Mouse (Mus musculus): Measurements from ENCODE around the gene Nme7. TPM values are rescaled to one million over a fixed set of nuclear protein-coding genes. Genes with fewer than 3 reads are reported as not detected.

Nme7 gene
- polyA plus RNA-seq, 1 experiment from 2014 or later: 32.9 TPM

DNA sequence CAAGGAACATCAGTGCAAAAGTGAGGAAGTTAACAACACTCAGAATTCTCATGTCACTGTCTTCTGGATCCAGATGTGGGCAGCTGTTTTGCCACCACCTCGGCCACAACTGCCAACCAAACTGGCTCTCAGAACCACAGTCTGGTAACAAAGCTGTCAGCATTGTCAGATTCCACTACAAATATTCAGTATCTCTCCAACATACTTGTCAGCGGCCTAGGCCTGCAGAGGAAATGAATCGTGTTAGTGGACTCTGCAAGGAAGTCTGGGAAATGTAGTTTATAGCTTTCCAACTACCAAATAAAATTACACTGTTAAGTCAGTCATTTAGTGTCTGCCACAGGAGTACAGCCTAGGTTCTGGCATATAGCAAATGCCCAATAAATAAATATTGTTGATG lies 113.7 kb downstream of the Nme7 start:
- Histone ChIP-seq H3K9ac (no peak overlapping the region), H3K27ac (replicated peaks) (no peak overlapping the region), H3K4me3 (no peak overlapping the region), H3K36me3 (no peaks in the 10 kb centered on the region), H3K4me1 (replicated peaks) (no peaks in the 10 kb centered on the region), H3K9me3 (no peaks in the 10 kb centered on the region), H3K27me3 (no peaks in the 10 kb centered on the region), H3K4me2 (no peak overlapping the region)
- no peak for ATAC-seq (ENCODE audit: low FRiP score, low read depth)
- 84% methylated on average over 3 of the region's 3 CpGs for WGBS

DNA sequence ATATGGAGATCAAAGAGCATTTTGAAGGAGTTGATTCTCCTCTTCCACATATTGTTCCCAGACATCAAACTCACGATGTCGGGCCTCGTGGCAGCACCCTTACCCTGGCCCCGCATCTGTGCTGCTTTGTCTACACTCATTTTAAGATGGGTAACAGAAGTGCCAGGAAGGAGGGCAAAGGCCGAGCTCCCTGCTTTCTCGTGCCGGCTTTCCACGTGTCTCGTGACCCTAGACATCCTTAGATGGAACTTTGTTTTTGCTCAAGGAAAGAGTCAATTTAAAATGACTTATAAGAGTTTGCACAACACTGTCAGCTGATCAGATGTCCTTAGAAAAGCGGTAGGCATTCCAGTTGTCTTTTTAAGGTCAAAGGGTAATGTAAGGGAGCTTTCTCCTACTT lies 114.4 kb downstream of the Nme7 start:
- H3K36me3 ChIP-seq: no peaks in the 10 kb centered on the region
- H3K9me3 ChIP-seq: no peaks in the 10 kb centered on the region
- no peak overlapping the region for H3K9ac ChIP-seq
- no peaks in the 10 kb centered on the region for H3K27me3 ChIP-seq
- H3K27ac ChIP-seq (replicated peaks): no peak overlapping the region
- no peaks in the 10 kb centered on the region for H3K4me1 ChIP-seq (replicated peaks)
- 87% methylated on average over 10 of the region's 10 CpGs for WGBS
- ATAC-seq (ENCODE audit: low FRiP score, low read depth): no peak
- no peak overlapping the region for H3K4me2 ChIP-seq
- H3K4me3 ChIP-seq: no peak overlapping the region

DNA sequence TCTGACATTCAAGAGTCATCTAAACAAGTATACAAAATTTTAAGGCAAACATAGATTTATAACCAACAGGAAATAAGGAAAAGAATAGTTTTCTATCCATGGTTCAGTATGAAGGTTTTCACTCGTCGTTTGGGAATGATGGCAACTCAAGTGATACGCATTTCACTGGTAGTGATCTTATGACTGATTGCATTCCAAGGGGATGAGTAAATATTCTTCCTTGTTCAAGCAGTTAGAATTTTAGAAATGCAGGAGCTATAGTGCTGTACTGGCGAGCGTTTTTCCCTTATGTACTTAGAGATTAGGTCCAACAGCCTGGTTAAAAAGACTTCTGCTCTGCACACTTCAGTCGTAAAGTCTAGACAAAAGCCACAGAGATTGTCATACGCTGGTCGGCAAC lies 115.5 kb downstream of the Nme7 start:
- H3K27me3 ChIP-seq: no peaks in the 10 kb centered on the region
- no peaks in the 10 kb centered on the region for H3K36me3 ChIP-seq
- H3K4me3 ChIP-seq: no peak overlapping the region
- H3K27ac ChIP-seq (replicated peaks): no peak overlapping the region
- no peak overlapping the region for H3K9ac ChIP-seq
- ATAC-seq (ENCODE audit: low FRiP score, low read depth): no peak
- no peaks in the 10 kb centered on the region for H3K9me3 ChIP-seq
- 88% methylated on average over 8 of the region's 8 CpGs for WGBS
- H3K4me1 ChIP-seq (replicated peaks): no peaks in the 10 kb centered on the region
- H3K4me2 ChIP-seq: no peak overlapping the region

DNA sequence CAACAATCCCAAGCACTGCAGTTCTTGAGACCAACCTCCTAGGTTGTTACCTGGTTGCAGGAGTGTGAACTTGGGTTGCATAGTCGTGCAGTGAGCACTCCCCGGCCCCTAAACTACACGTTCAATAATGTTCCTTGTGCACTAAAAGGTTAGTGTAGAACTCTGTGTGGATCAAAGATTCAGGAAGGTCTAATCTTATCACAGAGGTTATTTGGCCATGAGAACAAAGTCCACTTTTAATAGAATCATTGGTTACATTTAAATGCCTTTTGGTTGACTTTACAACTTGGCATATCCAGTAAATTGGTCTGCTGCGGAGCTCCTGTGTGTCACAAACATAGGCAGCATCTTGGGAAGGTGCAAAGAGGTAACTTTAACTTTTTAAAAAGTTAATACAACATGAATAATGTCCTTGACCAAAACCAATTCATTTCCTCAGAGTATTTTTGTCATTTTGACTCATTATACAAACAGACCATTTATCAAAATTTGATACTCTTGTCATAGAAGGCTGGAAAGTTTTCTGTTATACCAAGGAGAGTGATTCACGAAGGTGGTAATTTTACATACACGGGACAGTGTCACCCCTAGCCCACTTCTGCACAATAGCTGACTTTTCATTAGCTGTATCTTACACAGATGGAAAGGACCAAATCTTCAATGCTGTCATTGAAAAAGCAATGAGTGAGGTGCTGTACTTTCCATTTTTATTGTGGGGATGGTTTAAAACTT lies 116.9 kb downstream of the Nme7 start:
- Histone ChIP-seq H3K27ac (replicated peaks) (no peak overlapping the region), H3K9ac (no peak overlapping the region), H3K4me3 (no peak overlapping the region), H3K9me3 (no peaks in the 10 kb centered on the region), H3K36me3 (no peaks in the 10 kb centered on the region), H3K4me1 (replicated peaks) (no peaks in the 10 kb centered on the region), H3K4me2 (no peak overlapping the region), H3K27me3 (no peaks in the 10 kb centered on the region)
- 90% methylated on average over 6 of the region's 6 CpGs for whole genome bisulfite sequencing
- ATAC-seq (ENCODE audit: low FRiP score, low read depth): no peak

DNA sequence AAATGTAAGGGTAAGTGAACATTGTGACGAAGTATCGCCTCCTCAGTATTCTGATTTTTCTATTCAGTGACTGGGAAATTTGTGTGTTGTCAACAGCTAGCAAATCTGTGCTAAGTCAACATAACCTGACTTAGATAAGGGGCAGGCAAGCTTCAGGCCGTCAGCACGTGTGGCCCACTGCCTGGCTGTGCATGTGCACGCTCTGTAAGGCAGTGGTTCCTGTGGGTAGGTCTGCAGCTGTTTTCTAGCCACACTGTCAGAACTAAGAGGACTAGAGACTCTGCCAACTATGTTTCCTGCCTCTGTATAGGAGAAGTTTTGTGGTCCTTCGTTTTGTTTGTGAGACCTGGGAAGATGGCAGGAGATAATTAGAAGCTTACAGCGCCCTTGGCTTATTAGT lies 122.3 kb downstream of the Nme7 start:
- no peaks in the 10 kb centered on the region for H3K9me3 ChIP-seq
- no peaks in the 10 kb centered on the region for H3K4me1 ChIP-seq (replicated peaks)
- H3K9ac ChIP-seq: no peak overlapping the region
- H3K27ac ChIP-seq (replicated peaks): no peak overlapping the region
- H3K4me2 ChIP-seq: no peak overlapping the region
- 92% methylated on average over 7 of the region's 7 CpGs for WGBS
- H3K36me3 ChIP-seq: no peaks in the 10 kb centered on the region
- no peaks in the 10 kb centered on the region for H3K27me3 ChIP-seq
- ATAC-seq (ENCODE audit: low FRiP score, low read depth): no peak
- no peak overlapping the region for H3K4me3 ChIP-seq

DNA sequence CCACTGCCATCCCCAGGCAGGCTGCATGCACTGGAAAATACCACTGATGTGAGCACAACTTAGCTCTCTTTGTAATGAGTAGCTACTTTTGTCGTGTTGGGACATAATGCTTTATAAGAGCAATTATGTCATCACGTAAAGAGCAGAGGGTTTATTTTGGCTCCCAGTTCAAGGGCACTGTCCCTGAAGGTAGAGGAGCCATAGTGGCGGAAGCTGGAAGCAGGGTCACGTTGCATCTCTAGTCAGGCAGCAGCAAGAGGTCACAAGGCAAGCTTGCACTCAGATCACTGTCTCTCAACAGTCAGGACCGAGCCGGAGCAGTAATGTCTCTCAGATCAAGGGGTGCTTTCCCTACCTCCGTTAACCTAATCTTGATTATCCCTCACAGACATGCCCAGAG lies 123.9 kb downstream of the Nme7 start:
- no peaks in the 10 kb centered on the region for H3K4me1 ChIP-seq (replicated peaks)
- ATAC-seq (ENCODE audit: low FRiP score, low read depth): no peak
- WGBS: 89% methylated on average over 7 of the region's 7 CpGs
- H3K4me3 ChIP-seq: no peak overlapping the region
- no peak overlapping the region for H3K27ac ChIP-seq (replicated peaks)
- no peaks in the 10 kb centered on the region for H3K27me3 ChIP-seq
- H3K4me2 ChIP-seq: no peak overlapping the region
- H3K9ac ChIP-seq: no peak overlapping the region
- no peaks in the 10 kb centered on the region for H3K36me3 ChIP-seq
- H3K9me3 ChIP-seq: no peaks in the 10 kb centered on the region

DNA sequence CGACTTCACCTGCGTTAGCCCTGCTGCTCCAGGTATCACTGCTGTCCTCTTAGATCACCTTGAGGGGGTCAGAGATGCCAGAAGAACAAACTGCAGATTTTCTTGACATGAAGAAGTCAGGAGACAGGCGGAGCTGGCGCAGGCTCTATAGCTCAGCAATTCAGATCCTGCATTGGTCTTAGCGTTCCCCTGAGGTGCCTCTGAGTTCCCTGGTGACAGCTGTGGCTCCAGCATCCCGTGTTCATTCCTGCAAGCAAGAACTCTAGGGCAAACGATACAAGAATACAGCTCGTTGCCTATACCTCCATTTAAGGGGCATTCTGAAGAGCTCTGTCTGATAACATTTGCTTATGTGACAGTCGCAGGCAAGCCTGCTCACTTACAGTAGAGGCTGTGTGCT lies 124.7 kb downstream of the Nme7 start:
- H3K9me3 ChIP-seq: no peaks in the 10 kb centered on the region
- no peaks in the 10 kb centered on the region for H3K36me3 ChIP-seq
- no peak overlapping the region for H3K27ac ChIP-seq (replicated peaks)
- H3K9ac ChIP-seq: no peak overlapping the region
- H3K4me3 ChIP-seq: no peak overlapping the region
- H3K27me3 ChIP-seq: no peaks in the 10 kb centered on the region
- WGBS: 88% methylated on average over 9 of the region's 9 CpGs
- no peak for ATAC-seq (ENCODE audit: low FRiP score, low read depth)
- no peak overlapping the region for H3K4me2 ChIP-seq
- H3K4me1 ChIP-seq (replicated peaks): no peaks in the 10 kb centered on the region

DNA sequence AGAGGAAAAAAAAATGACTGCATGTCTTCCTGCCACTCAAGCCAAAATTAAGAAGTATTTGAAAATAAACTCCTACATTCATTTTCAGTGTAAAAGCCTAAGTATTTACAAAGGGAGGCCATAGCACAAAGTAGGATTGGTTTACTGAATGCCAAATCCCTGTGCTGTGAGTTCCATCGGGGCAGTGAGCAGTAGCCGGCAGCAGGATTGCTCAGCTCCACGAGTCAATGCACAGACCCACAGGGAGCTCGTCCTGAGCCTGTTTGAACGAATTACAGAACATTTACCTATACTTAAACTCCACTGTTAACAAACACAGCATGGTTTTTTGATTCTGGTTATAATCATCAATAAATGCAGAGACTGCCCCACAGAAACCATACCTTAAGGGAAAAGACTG lies 128.7 kb downstream of the Nme7 start:
- no peaks in the 10 kb centered on the region for H3K27me3 ChIP-seq
- no peaks in the 10 kb centered on the region for H3K4me1 ChIP-seq (replicated peaks)
- WGBS: 83% methylated on average over 5 of the region's 5 CpGs
- no peak for ATAC-seq (ENCODE audit: low FRiP score, low read depth)
- H3K4me2 ChIP-seq: no peak overlapping the region
- no peak overlapping the region for H3K4me3 ChIP-seq
- H3K9me3 ChIP-seq: no peaks in the 10 kb centered on the region
- H3K27ac ChIP-seq (replicated peaks): no peak overlapping the region
- H3K36me3 ChIP-seq: peaks cover 21% of the 10 kb centered on the region
- H3K9ac ChIP-seq: no peak overlapping the region

DNA sequence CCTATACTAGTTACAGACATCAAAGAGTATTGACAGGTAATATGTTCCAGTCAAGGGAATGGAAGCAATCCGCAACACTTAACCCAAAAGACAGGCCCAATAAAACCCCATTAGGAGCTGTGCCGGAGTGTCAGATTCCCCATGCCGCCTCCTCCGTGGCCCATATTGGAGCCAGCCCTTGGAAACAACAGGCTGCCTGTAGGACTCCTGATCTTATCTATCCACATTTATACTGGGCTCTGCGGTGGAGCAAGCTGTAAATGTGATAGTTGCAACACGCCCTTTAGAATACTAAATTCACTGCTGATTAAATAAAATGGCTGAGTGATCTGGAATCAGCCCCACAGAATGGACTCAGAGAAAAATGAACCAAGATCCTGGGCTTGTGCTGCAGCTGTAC lies 130.1 kb downstream of the Nme7 start:
- Histone ChIP-seq H3K36me3 (peaks cover 34% of the 10 kb centered on the region), H3K4me2 (no peak overlapping the region), H3K9me3 (no peaks in the 10 kb centered on the region), H3K4me3 (no peak overlapping the region), H3K4me1 (replicated peaks) (no peaks in the 10 kb centered on the region), H3K9ac (no peak overlapping the region), H3K27me3 (no peaks in the 10 kb centered on the region), H3K27ac (replicated peaks) (no peak overlapping the region)
- ATAC-seq (ENCODE audit: low FRiP score, low read depth): no peak
- 86% methylated on average over 6 of the region's 6 CpGs for WGBS

DNA sequence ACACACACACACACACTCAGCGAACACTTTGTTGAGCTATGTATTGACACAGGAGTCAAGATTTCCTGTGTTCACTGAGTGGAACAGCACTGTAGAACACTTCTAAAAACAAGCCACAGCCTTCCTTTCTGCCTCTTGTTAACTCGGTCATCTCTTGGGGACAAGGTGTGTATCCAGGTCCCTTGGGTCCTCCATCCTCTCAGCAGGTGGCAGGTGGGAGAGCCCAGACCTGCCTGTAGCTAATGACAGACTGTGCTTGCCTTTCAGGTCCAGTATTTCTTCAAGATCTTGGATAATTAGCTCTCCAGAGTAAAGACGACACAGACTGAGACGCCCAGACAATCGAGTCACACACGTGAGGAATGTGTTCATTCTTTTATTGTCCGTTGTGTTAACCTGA lies 132.8 kb downstream of the Nme7 start:
- no peak for ATAC-seq (ENCODE audit: low FRiP score, low read depth)
- Histone ChIP-seq H3K27me3 (no peaks in the 10 kb centered on the region), H3K4me3 (no peak overlapping the region), H3K9ac (no peak overlapping the region), H3K4me1 (replicated peaks) (no peaks in the 10 kb centered on the region), H3K9me3 (no peaks in the 10 kb centered on the region), H3K36me3 (peaks cover 61% of the 10 kb centered on the region), H3K27ac (replicated peaks) (no peak overlapping the region), H3K4me2 (no peak overlapping the region)
- WGBS: 83% methylated on average over 7 of the region's 7 CpGs

DNA sequence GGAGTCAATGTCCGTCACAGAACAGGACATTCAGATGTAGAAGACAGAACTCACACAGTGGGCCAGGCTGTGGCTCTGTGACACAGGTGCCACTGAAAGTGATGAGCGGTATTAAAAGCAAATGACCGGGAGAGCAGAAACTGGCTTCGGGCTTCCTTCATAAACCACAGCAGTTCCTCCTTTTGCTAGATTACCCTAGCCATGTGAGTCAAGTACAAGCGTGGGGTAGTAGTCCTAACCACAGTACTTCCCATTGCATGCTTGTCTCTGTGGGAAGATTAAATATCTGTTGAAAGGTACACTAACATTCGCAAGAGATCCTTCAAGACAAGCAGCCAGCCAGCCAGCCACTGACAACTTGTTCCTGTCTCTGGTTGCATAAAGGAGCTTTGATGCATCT lies 136.3 kb downstream of the Nme7 start:
- WGBS: 93% methylated on average over 6 of the region's 6 CpGs
- no peaks in the 10 kb centered on the region for H3K9me3 ChIP-seq
- H3K4me2 ChIP-seq: no peak overlapping the region
- no peak overlapping the region for H3K9ac ChIP-seq
- H3K36me3 ChIP-seq: peaks cover 80% of the 10 kb centered on the region
- no peaks in the 10 kb centered on the region for H3K4me1 ChIP-seq (replicated peaks)
- H3K27ac ChIP-seq (replicated peaks): no peak overlapping the region
- no peak for ATAC-seq (ENCODE audit: low FRiP score, low read depth)
- H3K27me3 ChIP-seq: no peaks in the 10 kb centered on the region
- H3K4me3 ChIP-seq: no peak overlapping the region

DNA sequence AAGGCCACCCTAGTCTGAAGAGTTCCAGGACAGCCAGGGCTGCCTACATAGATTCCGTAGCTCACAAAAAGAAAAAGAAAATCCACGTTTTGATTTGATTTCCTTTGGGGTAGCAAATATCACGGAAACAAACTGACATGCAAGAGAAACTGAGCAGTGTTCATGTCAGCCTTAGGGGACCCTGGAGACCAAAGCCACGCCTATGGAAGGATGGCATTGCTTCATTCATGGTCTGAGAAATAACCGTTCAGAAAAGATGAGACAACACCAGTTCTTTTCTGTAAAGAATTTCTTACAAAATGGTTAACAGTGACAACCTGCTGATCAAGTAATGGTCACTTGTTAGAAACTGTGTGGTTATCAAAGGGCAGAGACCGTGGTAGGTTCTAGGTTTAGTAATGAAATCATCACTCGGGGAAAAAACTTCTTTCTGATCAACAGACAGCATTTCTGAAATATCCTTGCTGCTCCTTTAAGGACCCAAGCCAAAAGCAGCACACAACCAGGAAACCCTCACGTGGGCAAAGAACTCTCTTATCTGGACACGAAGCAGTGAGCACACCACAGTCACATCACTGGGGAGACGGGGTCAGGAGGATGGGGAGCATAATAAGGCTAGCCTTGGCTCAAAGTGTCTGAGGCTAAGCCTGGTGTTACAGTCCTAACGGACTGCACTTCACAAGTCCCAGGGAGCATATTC lies 136.9 kb downstream of the Nme7 start:
- no peak for ATAC-seq (ENCODE audit: low FRiP score, low read depth)
- H3K9ac ChIP-seq: no peak overlapping the region
- H3K9me3 ChIP-seq: no peaks in the 10 kb centered on the region
- no peak overlapping the region for H3K4me2 ChIP-seq
- no peak overlapping the region for H3K27ac ChIP-seq (replicated peaks)
- H3K4me3 ChIP-seq: no peak overlapping the region
- H3K27me3 ChIP-seq: no peaks in the 10 kb centered on the region
- WGBS: 87% methylated on average over 11 of the region's 11 CpGs
- H3K4me1 ChIP-seq (replicated peaks): no peaks in the 10 kb centered on the region
- peaks cover 81% of the 10 kb centered on the region for H3K36me3 ChIP-seq

Data from hindbrain, embryonic 15.5 days (tissue).